Mouse (Mus musculus): ENCODE results near the gene Gm6525.

- TF ChIP-seq GATA1 (IDR thresholded peaks at IDR 0.05; ENCODE audit: borderline replicate concordance, low read length) = no peak
- TF ChIP-seq FLI1 (IDR thresholded peaks at IDR 0.05; ENCODE audit: low read length) = no peak
These were observed 35.1 kb downstream of the Gm6525 start for GRCm38 (mm10) chr3:84208917-84209513.
